Mouse (Mus musculus) frontal cortex, postnatal 36 days (tissue): ENCODE results near the gene Aadac.
A peak's percentile ranks its signal among the peaks of the same experiment; 100 is the strongest.

Experiments used
- DNase-seq, 2 experiments: peaks; one replicate each; pipeline ENCODE4 v3.0.0; 2022; ENCODE audit warnings: low spot score in 2 of 2

The Aadac gene

GRCm38 (mm10) chr3:60025417-60025816 lies at the start of gene Aadac:
Gene Aadac (plus strand): TSS chr3:60025717.
- no peak for DNase-seq

GRCm38 (mm10) chr3:60003622-60004021 lies 21.9 kb upstream of the Aadac start:
- DNase-seq: no peak

- no peak for DNase-seq
These were observed 19.1 kb upstream of the Aadac start, which contains the start of gene Aadacl2 for GRCm38 (mm10) chr3:60006443-60006842. Gene Aadacl2 (plus strand): TSS chr3:60006743.

GRCm38 (mm10) chr3:60031511-60031910 lies 6.0 kb downstream of the Aadac start:
- DNase-seq: no peak

- no peak for DNase-seq
These were observed 20.9 kb downstream of the Aadac start for GRCm38 (mm10) chr3:60046221-60046913.

- no peak for DNase-seq
These were observed 27.9 kb downstream of the Aadac start for GRCm38 (mm10) chr3:60053231-60053927.

GRCm38 (mm10) chr3:60053931-60054330 lies 28.4 kb downstream of the Aadac start:
- DNase-seq: no peak

GRCm38 (mm10) chr3:60056451-60056850 lies 30.9 kb downstream of the Aadac start:
- DNase-seq: peak in 1 of 2 experiments; percentile 16

- no peak for DNase-seq
These were observed 31.7 kb downstream of the Aadac start for GRCm38 (mm10) chr3:60057070-60057808.

GRCm38 (mm10) chr3:60057809-60058082 lies 32.2 kb downstream of the Aadac start:
- DNase-seq: no peak

- DNase-seq: no peak
These were observed 53.4 kb downstream of the Aadac start for GRCm38 (mm10) chr3:60078883-60079415.

- DNase-seq: peak in 1 of 2 experiments; percentile 6
These were observed 55.1 kb downstream of the Aadac start for GRCm38 (mm10) chr3:60080572-60080971.

GRCm38 (mm10) chr3:60081648-60082047 lies 56.1 kb downstream of the Aadac start, which contains the start of gene Sucnr1:
Gene Sucnr1 (plus strand): TSS chr3:60081869.
- DNase-seq: no peak

GRCm38 (mm10) chr3:60082746-60083145 lies 57.2 kb downstream of the Aadac start:
- DNase-seq: no peak

GRCm38 (mm10) chr3:60085729-60086128 lies 60.2 kb downstream of the Aadac start:
- DNase-seq: no peak
